Mouse (Mus musculus) hindbrain, postnatal 0 days (tissue): Measurements from ENCODE around the gene Bex2. TPM values are rescaled to one million over a fixed set of nuclear protein-coding genes. Genes with fewer than 3 reads are reported as not detected.
"Not testable (repeated sequence)": the region's sequence is repeated elsewhere in the genome, so short reads cannot be mapped to it uniquely, and the experiment has no call there.

Experiments used
- ATAC-seq: fragments of 200-750 bp; cut with Nextera tagmentation; 2 replicates; pipeline ENCODE4 v1.8.0; 2017; ENCODE audit warnings: mild to moderate bottlenecking, moderate TSS enrichment, moderate library complexity
- DNase-seq: peaks from one replicate; pipeline ENCODE4 v3.0.0-alpha.2; 2015; ENCODE audit warnings: low spot score
- H3K27ac ChIP-seq: fragments of 300-500 bp; sonication (generic); 2 replicates; pipeline ENCODE4 v1.5.1; 2014; ENCODE audit warnings: mild to moderate bottlenecking
- H3K27me3 ChIP-seq: fragments of 300-500 bp; sonication (generic); 2 replicates; pipeline ENCODE4 v1.6.1; 2014; ENCODE audit warnings: low read length, mixed read lengths; ENCODE audit not compliant: insufficient read depth
- H3K36me3 ChIP-seq: fragments of 300-500 bp; sonication (generic); 2 replicates; pipeline ENCODE4 v1.6.1; 2014; ENCODE audit warnings: low read length, mixed read lengths; ENCODE audit not compliant: insufficient read depth
- H3K4me1 ChIP-seq: fragments of 300-500 bp; sonication (generic); 2 replicates; pipeline ENCODE4 v1.6.1; 2014; ENCODE audit warnings: antibody characterized with exemption, low read length, mixed read lengths; ENCODE audit not compliant: insufficient read depth
- H3K4me2 ChIP-seq: fragments of 300-500 bp; sonication (generic); 2 replicates; pipeline ENCODE4 v1.6.1; 2014; ENCODE audit warnings: low read depth, mild to moderate bottlenecking, low read length, moderate library complexity, mixed read lengths
- H3K4me3 ChIP-seq: fragments of 300-500 bp; sonication (generic); 2 replicates; pipeline ENCODE4 v1.5.1; 2014; ENCODE audit warnings: low read length
- H3K9ac ChIP-seq: fragments of 300-500 bp; sonication (generic); replicated peaks from 2 replicates; pipeline ENCODE4 v1.6.1; 2014; ENCODE audit warnings: mild to moderate bottlenecking, low read length, moderate library complexity, mixed read lengths
- H3K9me3 ChIP-seq: fragments of 300-500 bp; sonication (generic); 2 replicates; pipeline ENCODE4 v1.6.1; 2016; ENCODE audit warnings: low read length, mixed read lengths
- CTCF ChIP-seq: IDR thresholded peaks from 2 replicates; pipeline ENCODE4 v1.5.1; 2016; ENCODE audit warnings: antibody characterized with exemption, control low read depth, low read depth
- WGBS: fragments of 180-500 bp; shearing (Covaris S2); extraction: QIAGEN DNeasy Blood & Tissue Kit; methylation state at CpG from one replicate; pipeline ENCODE4 v1.1.7; 2014; 5-methylcytosine and 5-hydroxymethylcytosine counted together
- polyA plus RNA-seq: library from polyadenylated mRNA; unstranded; fragments of >200 nt; fragmentation: Nextera tagmentation; extraction: Ambion mirVana; gene quantifications from 2 replicates; pipeline ENCODE4 v1.2.1, GENCODE M21; 2015
- total RNA-seq: library from RNA; depleted of rRNA; stranded (reverse); fragments of >200 nt; gene quantifications from 2 replicates; pipeline ENCODE4 v1.2.3, GENCODE M21; 2014; rRNA removed

The Bex2 gene
- total RNA-seq (171 and 200 TPM in 2 replicates), polyA plus RNA-seq (938 and 961 TPM in 2 replicates)

GRCm38 (mm10) chrX:136068020-136068419 is at the start of gene Bex2:
TSS of gene Bex2 (minus strand) at chrX:136068236.
- Histone ChIP-seq H3K9ac (peak within 1 kb of the TSS; percentile 51), H3K27ac (peak within 1 kb of the TSS; percentile 73), H3K4me2 (peak within 1 kb of the TSS; percentile 43), H3K4me3 (peak within 1 kb of the TSS; percentile 42)
- DNase-seq, result peak; percentile 20
- not testable (repeated sequence) for H3K9me3 ChIP-seq, H3K27me3 ChIP-seq, H3K36me3 ChIP-seq, H3K4me1 ChIP-seq
- peak; percentile 98 for ATAC-seq
- no CpG with 5 or more reads among the region's 32 CpGs for WGBS

GRCm38 (mm10) chrX:136115419-136115961 is 47.5 kb upstream of the Bex2 start:
- H3K4me1 ChIP-seq, result no peaks in the 10 kb centered on the region
- H3K4me3 ChIP-seq, result peak overlapping the region; percentile 36
- H3K9ac ChIP-seq, result peak overlapping the region; percentile 37; the same call in 1 of the 2 replicates
- peak overlapping the region; percentile 87 for H3K27ac ChIP-seq
- H3K27me3 ChIP-seq, result no peaks in the 10 kb centered on the region
- DNase-seq, result peak; percentile 93
- no peaks in the 10 kb centered on the region for H3K9me3 ChIP-seq
- peak overlapping the region; percentile 50 for H3K4me2 ChIP-seq
- ATAC-seq, result peak; percentile 99
- H3K36me3 ChIP-seq, result no peaks in the 10 kb centered on the region
- 34% methylated on average over 23 of the region's 23 CpGs for WGBS
- TF ChIP-seq CTCF, result no peak

GRCm38 (mm10) chrX:136115015-136115414 is 47.0 kb upstream of the Bex2 start:
- no peak for DNase-seq
- Histone ChIP-seq H3K27ac (no peak overlapping the region), H3K9me3 (no peaks in the 10 kb centered on the region), H3K9ac (no peak overlapping the region), H3K4me3 (peak overlapping the region; percentile 6; the same call in 1 of the 2 replicates), H3K36me3 (no peaks in the 10 kb centered on the region), H3K4me2 (peak overlapping the region; percentile 50), H3K27me3 (no peaks in the 10 kb centered on the region), H3K4me1 (no peaks in the 10 kb centered on the region)
- peak; percentile 10; the same call in 1 of the 2 replicates for ATAC-seq
- 49% methylated on average over 4 of the region's 4 CpGs for WGBS
- no peak for TF ChIP-seq CTCF

GRCm38 (mm10) chrX:136107942-136108341 is 39.9 kb upstream of the Bex2 start:
- no peak overlapping the region for H3K9ac ChIP-seq
- DNase-seq (peak; percentile 75), ATAC-seq (peak; percentile 45; the same call in 1 of the 2 replicates)
- no peaks in the 10 kb centered on the region for H3K9me3 ChIP-seq
- peak; percentile 76 for TF ChIP-seq CTCF
- H3K4me1 ChIP-seq, result no peaks in the 10 kb centered on the region
- no peak overlapping the region for H3K27ac ChIP-seq
- WGBS, result 43% methylated on average over 6 of the region's 6 CpGs
- 0 out of 2 replicates have a peak, but pooled peaks cover 4% of the 10 kb centered on the region for H3K27me3 ChIP-seq
- no peak overlapping the region for H3K4me2 ChIP-seq
- H3K36me3 ChIP-seq, result no peaks in the 10 kb centered on the region
- no peak overlapping the region for H3K4me3 ChIP-seq

- ATAC-seq (0 out of 2 replicates have a peak, but pooled peaks have one; percentile 62), DNase-seq (peak; percentile 44)
- H3K4me1 ChIP-seq, result no peaks in the 10 kb centered on the region
- no peak overlapping the region for H3K4me3 ChIP-seq
- 63% methylated on average over 3 of the region's 3 CpGs for WGBS
- H3K27me3 ChIP-seq, result 0 out of 2 replicates have a peak, but pooled peaks cover 4% of the 10 kb centered on the region
- H3K27ac ChIP-seq, result no peak overlapping the region
- no peaks in the 10 kb centered on the region for H3K9me3 ChIP-seq
- peak overlapping the region; percentile 13; the same call in 1 of the 2 replicates for H3K4me2 ChIP-seq
- H3K36me3 ChIP-seq, result no peaks in the 10 kb centered on the region
- TF ChIP-seq CTCF, result no peak
- no peak overlapping the region for H3K9ac ChIP-seq
Observed at GRCm38 (mm10) chrX:136104724-136105088, 36.7 kb upstream of the Bex2 start.

GRCm38 (mm10) chrX:136104046-136104723 is 36.1 kb upstream of the Bex2 start:
- no peaks in the 10 kb centered on the region for H3K9me3 ChIP-seq
- WGBS, result 52% methylated on average over 4 of the region's 4 CpGs
- TF ChIP-seq CTCF, result no peak
- DNase-seq, result peak; percentile 49
- H3K27ac ChIP-seq, result no peak overlapping the region
- H3K36me3 ChIP-seq, result no peaks in the 10 kb centered on the region
- H3K27me3 ChIP-seq, result 0 out of 2 replicates have a peak, but pooled peaks cover under 1% of the 10 kb centered on the region
- no peak overlapping the region for H3K4me3 ChIP-seq
- H3K4me2 ChIP-seq, result peak overlapping the region; percentile 13; the same call in 1 of the 2 replicates
- no peaks in the 10 kb centered on the region for H3K4me1 ChIP-seq
- ATAC-seq, result peak; percentile 74
- H3K9ac ChIP-seq, result no peak overlapping the region
